ENCODE assay signal across 26 mouse cellular contexts in the genomic region with DNA sequence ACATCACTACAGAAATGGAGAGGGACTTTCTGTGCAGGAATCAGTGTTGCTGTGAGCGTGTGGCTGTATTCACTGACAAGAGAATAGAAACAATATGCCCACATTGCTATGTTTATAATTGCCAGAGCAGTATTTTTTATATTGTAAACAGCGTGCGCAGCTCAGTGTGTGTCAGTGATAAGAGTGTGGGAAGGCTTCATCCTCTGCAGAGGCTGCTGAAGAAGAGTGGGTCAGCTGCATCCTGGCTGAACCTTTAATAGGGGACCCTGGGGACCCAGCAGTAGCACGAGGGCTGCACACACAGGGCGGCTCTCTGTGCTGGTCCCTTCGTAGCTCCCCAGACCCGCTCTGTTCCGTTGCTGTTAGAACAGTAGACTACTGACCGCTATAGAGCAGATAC.
A peak's percentile ranks its signal among the peaks of the same experiment; 100 is the strongest.
DNase-seq lines count a peak whose midpoint lies in the region; ATAC-seq and TF ChIP-seq lines count a peak whose summit lies in the region.
"Had no signal": no experiment of that assay in that cellular context is flagged by ENCODE, and none has a peak within 500 bp of the region (broad histone marks: within the 10 kb centered on the region; RNA-seq: fewer than 3 reads in every experiment).

No protein-coding gene starts in this region.

- H3K27ac ChIP-seq in hindbrain, embryonic 13.5 days = no peak overlapping the region
- no peak overlapping the region for H3K27ac ChIP-seq in hindbrain, postnatal 0 days
- H3K27ac ChIP-seq in lung, embryonic 15.5 days = no peak overlapping the region
- peak overlapping the region; percentile 70; the same call in 1 of the 2 replicates for H3K27ac ChIP-seq in liver, embryonic 12.5 days
- peak overlapping the region; percentile 67 for H3K27ac ChIP-seq in liver, postnatal 0 days (ENCODE audit: low read depth)
- H3K27ac ChIP-seq: embryonic facial prominence, embryonic 13.5 days; forebrain, embryonic 10.5 days; forebrain, embryonic 15.5 days; heart, adult 2 months; heart, embryonic 13.5 days; hindbrain, embryonic 15.5 days; midbrain, embryonic 13.5 days had no signal

- no peaks in the 10 kb centered on the region for H3K27me3 ChIP-seq in hindbrain, embryonic 13.5 days
- H3K27me3 ChIP-seq in hindbrain, postnatal 0 days (ENCODE audit: insufficient read depth, low read length) = no peaks in the 10 kb centered on the region
- no peaks in the 10 kb centered on the region for H3K27me3 ChIP-seq in lung, embryonic 15.5 days
- no peaks in the 10 kb centered on the region for H3K27me3 ChIP-seq in liver, embryonic 12.5 days (replicated peaks)
- H3K27me3 ChIP-seq in liver, postnatal 0 days (ENCODE audit: insufficient read depth, low read length) = no peaks in the 10 kb centered on the region
- H3K27me3 ChIP-seq: embryonic facial prominence, embryonic 13.5 days; forebrain, embryonic 15.5 days; heart, embryonic 13.5 days; hindbrain, embryonic 15.5 days; midbrain, embryonic 13.5 days had no signal

- DNase-seq in hindbrain, postnatal 0 days (ENCODE audit: low spot score) = no peak
- no peak for DNase-seq in lung, postnatal 4 days
- DNase-seq in liver, postnatal 0 days = no peak
- DNase-seq in urinary bladder, postnatal 36 days (ENCODE audit: low spot score in 2 of 2) = no peak
- DNase-seq: adrenal gland, adult 8-10 months; cerebellum, adult 9-10 months; cerebellum, postnatal 36 days; gastrocnemius, postnatal 25 days; heart, adult 2 months; heart, postnatal 10 days; kidney, adult 9 months; kidney, postnatal 10 days; layer of hippocampus, adult 9-11 months; right cerebral cortex, postnatal 14 days had no signal

- H3K9ac ChIP-seq in hindbrain, embryonic 13.5 days = peak overlapping the region; percentile 5; the same call in 1 of the 2 replicates
- H3K9ac ChIP-seq in hindbrain, postnatal 0 days (replicated peaks; ENCODE audit: low read length) = no peak overlapping the region
- H3K9ac ChIP-seq in lung, embryonic 15.5 days = no peak overlapping the region
- H3K9ac ChIP-seq in liver, embryonic 12.5 days = no peak overlapping the region
- H3K9ac ChIP-seq in liver, postnatal 0 days (replicated peaks) = no peak overlapping the region
- H3K9ac ChIP-seq: embryonic facial prominence, embryonic 13.5 days; forebrain, embryonic 15.5 days; heart, embryonic 13.5 days; hindbrain, embryonic 15.5 days; midbrain, embryonic 13.5 days had no signal

- no peak for TF ChIP-seq CTCF in hindbrain, postnatal 0 days (IDR thresholded peaks at IDR 0.05; ENCODE audit: low read depth)
- no peak for TF ChIP-seq CTCF in liver, postnatal 0 days (IDR thresholded peaks at IDR 0.05; ENCODE audit: low read depth)

- 0 out of 2 replicates have a peak, but pooled peaks cover 5% of the 10 kb centered on the region for H3K4me1 ChIP-seq in hindbrain, embryonic 13.5 days (replicated peaks)
- no peaks in the 10 kb centered on the region for H3K4me1 ChIP-seq in hindbrain, postnatal 0 days (ENCODE audit: insufficient read depth, low read length)
- H3K4me1 ChIP-seq in lung, embryonic 15.5 days = no peaks in the 10 kb centered on the region
- H3K4me1 ChIP-seq in liver, embryonic 12.5 days = peaks cover 50% of the 10 kb centered on the region
- peaks cover 8% of the 10 kb centered on the region for H3K4me1 ChIP-seq in liver, postnatal 0 days (ENCODE audit: insufficient read depth)
- H3K4me1 ChIP-seq: forebrain, embryonic 10.5 days; forebrain, embryonic 15.5 days; hindbrain, embryonic 15.5 days had no signal

- TF ChIP-seq EP300 in liver, postnatal 0 days (IDR thresholded peaks at IDR 0.05; ENCODE audit: low read depth) = no peak

- ATAC-seq in hindbrain, embryonic 13.5 days (ENCODE audit: low FRiP score) = no peak
- no peak for ATAC-seq in hindbrain, postnatal 0 days
- peak; percentile 27; the same call in 1 of the 2 replicates for ATAC-seq in lung, embryonic 15.5 days (ENCODE audit: borderline replicate concordance, extremely low read depth, low FRiP score, low TSS enrichment)
- 0 out of 2 replicates have a peak, but pooled peaks have one; percentile 30 for ATAC-seq in liver, embryonic 12.5 days
- peak; percentile 29; the same call in 1 of the 2 replicates for ATAC-seq in liver, postnatal 0 days
- no peak; the same call in 1 of the 2 replicates for ATAC-seq in granulocyte monocyte progenitor cell, adult 5-6 weeks (replicated peaks; ENCODE audit: poor library complexity, severe bottlenecking)
- ATAC-seq: forebrain, embryonic 15.5 days; intestine, embryonic 16.5 days; midbrain, embryonic 13.5 days had no signal

- no peak overlapping the region for H3K4me2 ChIP-seq in hindbrain, embryonic 13.5 days
- H3K4me2 ChIP-seq in hindbrain, postnatal 0 days (ENCODE audit: low read depth, low read length) = no peak overlapping the region
- no peak overlapping the region for H3K4me2 ChIP-seq in lung, embryonic 15.5 days
- peak overlapping the region; percentile 50 for H3K4me2 ChIP-seq in liver, embryonic 12.5 days
- H3K4me2 ChIP-seq in liver, postnatal 0 days (ENCODE audit: low read depth, low read length) = peak overlapping the region; percentile 42
- H3K4me2 ChIP-seq: embryonic facial prominence, embryonic 13.5 days; forebrain, embryonic 15.5 days; heart, embryonic 13.5 days; hindbrain, embryonic 15.5 days; midbrain, embryonic 13.5 days had no signal

- no peak overlapping the region for H3K4me3 ChIP-seq in hindbrain, embryonic 13.5 days
- H3K4me3 ChIP-seq in hindbrain, postnatal 0 days (ENCODE audit: low read length) = no peak overlapping the region
- no peak overlapping the region for H3K4me3 ChIP-seq in lung, embryonic 15.5 days
- no peak overlapping the region for H3K4me3 ChIP-seq in liver, embryonic 12.5 days
- H3K4me3 ChIP-seq in liver, postnatal 0 days (ENCODE audit: low read depth, low read length) = no peak overlapping the region
- H3K4me3 ChIP-seq: embryonic facial prominence, embryonic 13.5 days; forebrain, embryonic 10.5 days; forebrain, embryonic 15.5 days; heart, adult 2 months; heart, embryonic 13.5 days; hindbrain, embryonic 15.5 days; midbrain, embryonic 13.5 days had no signal

- WGBS in hindbrain, embryonic 13.5 days = 86% methylated on average over 9 of the region's 9 CpGs
- WGBS in hindbrain, postnatal 0 days = 88% methylated on average over 9 of the region's 9 CpGs
- WGBS in lung, embryonic 15.5 days = 56% methylated on average over 9 of the region's 9 CpGs
- 37% methylated on average over 9 of the region's 9 CpGs for WGBS in liver, embryonic 12.5 days (ENCODE audit: insufficient replicate concordance)
- 46% methylated on average over 9 of the region's 9 CpGs for WGBS in liver, postnatal 0 days (ENCODE audit: insufficient replicate concordance)

- H3K9me3 ChIP-seq in hindbrain, embryonic 13.5 days = no peaks in the 10 kb centered on the region
- H3K9me3 ChIP-seq in hindbrain, postnatal 0 days (ENCODE audit: low read length) = no peaks in the 10 kb centered on the region
- no peaks in the 10 kb centered on the region for H3K9me3 ChIP-seq in lung, embryonic 15.5 days
- H3K9me3 ChIP-seq in liver, embryonic 12.5 days (replicated peaks) = no peaks in the 10 kb centered on the region
- H3K9me3 ChIP-seq in liver, postnatal 0 days (ENCODE audit: low read length) = no peaks in the 10 kb centered on the region
- H3K9me3 ChIP-seq: embryonic facial prominence, embryonic 13.5 days; forebrain, embryonic 10.5 days; forebrain, embryonic 15.5 days; G1E; heart, embryonic 13.5 days; hindbrain, embryonic 15.5 days; midbrain, embryonic 13.5 days had no signal

- peaks cover 30% of the 10 kb centered on the region for H3K36me3 ChIP-seq in hindbrain, embryonic 13.5 days
- H3K36me3 ChIP-seq in hindbrain, postnatal 0 days (ENCODE audit: insufficient read depth, low read length) = peaks cover 24% of the 10 kb centered on the region
- peaks cover 21% of the 10 kb centered on the region; the same call in 1 of the 2 replicates for H3K36me3 ChIP-seq in lung, embryonic 15.5 days
- peaks cover 46% of the 10 kb centered on the region for H3K36me3 ChIP-seq in liver, embryonic 12.5 days
- H3K36me3 ChIP-seq in liver, postnatal 0 days (replicated peaks; ENCODE audit: insufficient read depth, low read length) = peaks cover 34% of the 10 kb centered on the region

Comparison
In these comparisons a context has a peak if more than half of its experiments do, and no peak if none do; other contexts are left out.
1. ATAC-seq: peak in lung, embryonic 15.5 days (single experiment), liver, embryonic 12.5 days (single experiment) and liver, postnatal 0 days (single experiment); none in hindbrain, embryonic 13.5 days (single experiment), hindbrain, postnatal 0 days (single experiment) and granulocyte monocyte progenitor cell, adult 5-6 weeks (single experiment).
2. H3K27ac ChIP-seq: peak in liver, embryonic 12.5 days (single experiment) and liver, postnatal 0 days (single experiment); none in hindbrain, embryonic 13.5 days (single experiment), hindbrain, postnatal 0 days (single experiment) and lung, embryonic 15.5 days (single experiment).
3. H3K4me2 ChIP-seq: peak in liver, embryonic 12.5 days (single experiment) and liver, postnatal 0 days (single experiment); none in hindbrain, embryonic 13.5 days (single experiment), hindbrain, postnatal 0 days (single experiment) and lung, embryonic 15.5 days (single experiment).